Mouse (Mus musculus): ENCODE measurements at regions not wholly inside any gene's neighbourhood (a gene's known extent, or its start where the extent isn't known, plus 50 kb on each side); places are given as distances from the start of the nearest gene placed in this dataset.

DNA sequence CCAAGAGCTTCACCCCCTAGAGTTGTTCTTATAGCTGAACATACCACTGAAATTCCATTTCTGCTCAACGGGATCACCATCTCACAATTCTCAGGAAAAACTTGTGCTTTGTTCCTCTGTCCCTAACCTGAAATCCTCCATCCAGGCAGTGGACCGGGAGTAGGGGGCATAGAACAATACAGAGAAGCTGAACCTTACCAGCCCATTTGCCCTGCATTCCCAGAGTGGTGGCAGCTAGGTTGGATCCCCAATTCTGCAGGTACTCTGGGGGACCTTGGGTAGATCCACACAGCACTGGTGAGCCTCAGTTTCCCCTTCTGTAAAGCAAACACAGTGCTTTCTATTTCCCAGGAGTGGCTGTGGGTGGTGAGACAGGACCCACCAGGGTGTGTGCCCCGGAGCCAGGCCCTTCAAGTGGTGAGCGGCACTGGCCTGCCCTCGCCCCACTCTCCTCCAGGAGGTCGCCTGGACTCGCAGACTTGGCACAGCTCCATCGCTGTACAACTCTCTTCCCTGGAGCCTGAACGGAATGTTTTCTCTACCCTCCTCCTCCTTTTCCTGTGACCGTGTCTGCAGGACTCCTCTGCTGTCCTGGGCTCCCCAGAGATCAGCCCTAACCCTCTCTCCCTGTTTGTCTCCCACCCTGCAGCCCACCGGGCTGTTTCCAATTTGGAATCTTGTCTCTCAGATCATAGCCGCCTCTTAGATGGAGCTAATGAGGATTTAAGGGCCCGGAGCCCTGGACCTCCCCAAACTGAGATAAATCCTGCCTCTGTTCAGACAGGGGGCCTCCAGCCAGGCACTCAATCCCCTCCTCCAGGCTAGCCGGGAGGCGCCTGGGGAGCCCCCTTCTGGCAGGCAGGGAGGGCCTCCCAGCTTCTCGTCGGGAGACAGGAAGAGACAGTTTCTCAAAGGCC is 52.3 kb upstream of the Cux1 start:
- ATAC-seq (replicated peaks; ENCODE audit: extremely low read depth, insufficient read depth, low FRiP score): peak; percentile 61
- no peaks in the 10 kb centered on the region for H3K9me3 ChIP-seq (replicated peaks; ENCODE audit: control insufficient read depth, low read length)
- H3K27ac ChIP-seq (ENCODE audit: low read length): peak overlapping the region; percentile 44
- peak overlapping the region; percentile 64 for H3K4me2 ChIP-seq (ENCODE audit: low read depth, low read length)
- peaks cover 15% of the 10 kb centered on the region for H3K4me1 ChIP-seq (ENCODE audit: control insufficient read depth, insufficient read depth, low read length)
- H3K36me3 ChIP-seq (ENCODE audit: control insufficient read depth, insufficient read depth): no peaks in the 10 kb centered on the region
- peak overlapping the region; percentile 57 for H3K9ac ChIP-seq (ENCODE audit: low read length)
- H3K27me3 ChIP-seq (ENCODE audit: control insufficient read depth, insufficient read depth, low read length): 0 out of 2 replicates have a peak, but pooled peaks cover 2% of the 10 kb centered on the region
- H3K4me3 ChIP-seq (ENCODE audit: low read length): peak overlapping the region; percentile 30
- 8% methylated on average over 17 of the region's 17 CpGs for WGBS

- 15% methylated on average over 12 of the region's 12 CpGs for WGBS
- Histone ChIP-seq H3K27me3 (ENCODE audit: control insufficient read depth, insufficient read depth, low read length) (0 out of 2 replicates have a peak, but pooled peaks cover 6% of the 10 kb centered on the region), H3K4me2 (ENCODE audit: low read depth, low read length) (peak overlapping the region; percentile 64), H3K36me3 (ENCODE audit: control insufficient read depth, insufficient read depth) (no peaks in the 10 kb centered on the region), H3K27ac (ENCODE audit: low read length) (peak overlapping the region; percentile 44), H3K9ac (ENCODE audit: low read length) (peak overlapping the region; percentile 57), H3K4me3 (ENCODE audit: low read length) (peak overlapping the region; percentile 30; the same call in 1 of the 2 replicates), H3K9me3 (replicated peaks; ENCODE audit: control insufficient read depth, low read length) (no peaks in the 10 kb centered on the region), H3K4me1 (ENCODE audit: control insufficient read depth, insufficient read depth, low read length) (peaks cover 15% of the 10 kb centered on the region)
- no peak for ATAC-seq (replicated peaks; ENCODE audit: extremely low read depth, insufficient read depth, low FRiP score)
Observed at GRCm38 (mm10) chr5:136620234-136620633, 52.9 kb upstream of the Cux1 start.

DNA sequence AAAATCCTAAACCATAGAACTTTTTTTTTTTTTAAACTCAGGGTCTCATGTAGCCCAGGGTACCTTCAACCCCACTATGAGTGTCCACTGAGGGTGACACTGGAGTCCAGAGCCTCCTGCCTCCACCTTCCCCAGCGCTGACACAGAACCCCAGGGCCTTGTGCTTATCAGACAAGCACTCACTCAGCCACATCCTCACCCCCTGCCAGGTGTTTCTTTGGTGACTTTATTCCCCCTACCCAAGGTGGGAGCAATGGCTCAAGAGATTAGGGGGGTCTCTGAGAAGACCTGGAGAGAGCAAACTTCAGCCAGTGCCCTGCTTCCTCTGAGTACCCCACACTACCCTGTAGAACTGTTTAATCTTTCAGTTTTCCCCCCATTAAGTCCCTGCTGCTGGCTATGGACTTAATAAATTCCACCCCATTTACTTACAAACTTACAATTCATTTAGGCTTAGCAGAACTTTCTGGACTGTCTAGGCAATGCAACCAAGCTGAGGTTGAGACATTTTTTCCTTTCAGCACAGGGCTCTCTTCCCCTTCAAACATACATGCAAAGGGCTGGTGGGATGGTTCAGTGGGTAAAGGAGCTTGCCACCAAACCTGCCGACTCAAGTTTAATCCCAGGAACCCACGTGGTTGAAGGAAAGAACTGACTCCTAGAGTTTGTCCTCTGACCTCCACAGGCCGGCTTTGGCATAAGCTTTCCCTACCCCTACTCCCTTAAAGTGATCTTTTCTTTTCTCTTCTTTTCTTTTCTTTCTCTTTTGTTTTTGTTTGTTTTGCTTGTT is 54.2 kb upstream of the Cux1 start:
- no peaks in the 10 kb centered on the region for H3K9me3 ChIP-seq (replicated peaks; ENCODE audit: control insufficient read depth, low read length)
- WGBS: 51% methylated on average over 4 of the region's 4 CpGs
- no peaks in the 10 kb centered on the region for H3K36me3 ChIP-seq (ENCODE audit: control insufficient read depth, insufficient read depth)
- H3K27me3 ChIP-seq (ENCODE audit: control insufficient read depth, insufficient read depth, low read length): 0 out of 2 replicates have a peak, but pooled peaks cover 6% of the 10 kb centered on the region
- H3K4me2 ChIP-seq (ENCODE audit: low read depth, low read length): no peak overlapping the region
- H3K4me1 ChIP-seq (ENCODE audit: control insufficient read depth, insufficient read depth, low read length): peaks cover 15% of the 10 kb centered on the region
- no peak for ATAC-seq (replicated peaks; ENCODE audit: extremely low read depth, insufficient read depth, low FRiP score)
- H3K9ac ChIP-seq (ENCODE audit: low read length): no peak overlapping the region
- no peak overlapping the region for H3K27ac ChIP-seq (ENCODE audit: low read length)
- no peak overlapping the region for H3K4me3 ChIP-seq (ENCODE audit: low read length)

GRCm38 (mm10) chr5:136622152-136622551 is 54.9 kb upstream of the Cux1 start:
- Histone ChIP-seq H3K9ac (ENCODE audit: low read length) (no peak overlapping the region), H3K9me3 (replicated peaks; ENCODE audit: control insufficient read depth, low read length) (no peaks in the 10 kb centered on the region), H3K36me3 (ENCODE audit: control insufficient read depth, insufficient read depth) (no peaks in the 10 kb centered on the region), H3K4me3 (ENCODE audit: low read length) (no peak overlapping the region), H3K27me3 (ENCODE audit: control insufficient read depth, insufficient read depth, low read length) (0 out of 2 replicates have a peak, but pooled peaks cover 6% of the 10 kb centered on the region), H3K4me1 (ENCODE audit: control insufficient read depth, insufficient read depth, low read length) (peaks cover 15% of the 10 kb centered on the region), H3K27ac (ENCODE audit: low read length) (no peak overlapping the region), H3K4me2 (ENCODE audit: low read depth, low read length) (no peak overlapping the region)
- 30% methylated on average over 2 of the region's 2 CpGs for WGBS
- ATAC-seq (replicated peaks; ENCODE audit: extremely low read depth, insufficient read depth, low FRiP score): no peak

- Histone ChIP-seq H3K27me3 (ENCODE audit: control insufficient read depth, insufficient read depth, low read length) (0 out of 2 replicates have a peak, but pooled peaks cover 6% of the 10 kb centered on the region), H3K4me3 (ENCODE audit: low read length) (peak overlapping the region; percentile 58), H3K9me3 (replicated peaks; ENCODE audit: control insufficient read depth, low read length) (no peaks in the 10 kb centered on the region), H3K4me2 (ENCODE audit: low read depth, low read length) (peak overlapping the region; percentile 77), H3K36me3 (ENCODE audit: control insufficient read depth, insufficient read depth) (no peaks in the 10 kb centered on the region), H3K27ac (ENCODE audit: low read length) (peak overlapping the region; percentile 21; the same call in 1 of the 2 replicates), H3K9ac (ENCODE audit: low read length) (peak overlapping the region; percentile 51), H3K4me1 (ENCODE audit: control insufficient read depth, insufficient read depth, low read length) (peaks cover 15% of the 10 kb centered on the region)
- ATAC-seq (replicated peaks; ENCODE audit: extremely low read depth, insufficient read depth, low FRiP score): no peak
- WGBS: 4% methylated on average over 43 of the region's 43 CpGs
Observed at GRCm38 (mm10) chr5:136622721-136623542, 55.6 kb upstream of the Cux1 start.

GRCm38 (mm10) chr5:136623791-136624190 is 56.5 kb upstream of the Cux1 start:
- 49% methylated on average over 6 of the region's 6 CpGs for WGBS
- no peak for ATAC-seq (replicated peaks; ENCODE audit: extremely low read depth, insufficient read depth, low FRiP score)
- H3K9ac ChIP-seq (ENCODE audit: low read length): no peak overlapping the region
- H3K36me3 ChIP-seq (ENCODE audit: control insufficient read depth, insufficient read depth): no peaks in the 10 kb centered on the region
- H3K27ac ChIP-seq (ENCODE audit: low read length): no peak overlapping the region
- H3K9me3 ChIP-seq (replicated peaks; ENCODE audit: control insufficient read depth, low read length): no peaks in the 10 kb centered on the region
- no peak overlapping the region for H3K4me2 ChIP-seq (ENCODE audit: low read depth, low read length)
- H3K4me3 ChIP-seq (ENCODE audit: low read length): no peak overlapping the region
- peaks cover 15% of the 10 kb centered on the region for H3K4me1 ChIP-seq (ENCODE audit: control insufficient read depth, insufficient read depth, low read length)
- 0 out of 2 replicates have a peak, but pooled peaks cover 6% of the 10 kb centered on the region for H3K27me3 ChIP-seq (ENCODE audit: control insufficient read depth, insufficient read depth, low read length)

GRCm38 (mm10) chr5:136625176-136625991 is 58.1 kb upstream of the Cux1 start:
- WGBS: 42% methylated on average over 13 of the region's 13 CpGs
- Histone ChIP-seq H3K36me3 (ENCODE audit: control insufficient read depth, insufficient read depth) (no peaks in the 10 kb centered on the region), H3K9ac (ENCODE audit: low read length) (no peak overlapping the region), H3K27me3 (ENCODE audit: control insufficient read depth, insufficient read depth, low read length) (0 out of 2 replicates have a peak, but pooled peaks cover 4% of the 10 kb centered on the region), H3K9me3 (replicated peaks; ENCODE audit: control insufficient read depth, low read length) (no peaks in the 10 kb centered on the region), H3K27ac (ENCODE audit: low read length) (peak overlapping the region; percentile 41; the same call in 1 of the 2 replicates), H3K4me1 (ENCODE audit: control insufficient read depth, insufficient read depth, low read length) (peaks cover 4% of the 10 kb centered on the region), H3K4me2 (ENCODE audit: low read depth, low read length) (no peak overlapping the region), H3K4me3 (ENCODE audit: low read length) (no peak overlapping the region)
- peak; percentile 19; the same call in 1 of the 2 replicates for ATAC-seq (replicated peaks; ENCODE audit: extremely low read depth, insufficient read depth, low FRiP score)

Measured in heart, embryonic 16.5 days (tissue).